Mouse (Mus musculus): ENCODE results near the gene Tac1. TPM values are rescaled to one million over a fixed set of nuclear protein-coding genes. Genes with fewer than 3 reads are reported as not detected.

Tac1 gene
- total and polyA plus RNA-seq, 3 experiments: not detected

- no peaks in the 10 kb centered on the region for H3K79me2 ChIP-seq (ENCODE audit: control insufficient read depth, insufficient read depth, low read length, poor library complexity)
- no peak overlapping the region for H3K4me3 ChIP-seq (ENCODE audit: control insufficient read depth in 1 of 2, insufficient read depth in 1 of 2, low read depth in 2 of 2, low read length in 2 of 2)
- no peaks in the 10 kb centered on the region for H3K4me1 ChIP-seq (ENCODE audit: control insufficient read depth in 1 of 2, insufficient read depth in 2 of 2, low read length in 2 of 2)
- TF ChIP-seq ZMIZ1 (IDR thresholded peaks at IDR 0.05; ENCODE audit: low read depth, low read length) (no peak), BHLHE40 (IDR thresholded peaks at IDR 0.05; ENCODE audit: borderline replicate concordance, low read depth, low read length) (no peak), CTCF (IDR thresholded peaks at IDR 0.05 in 2 of 3, conservative IDR thresholded peaks at IDR 0.05 in 1 of 3; ENCODE audit: control insufficient read depth in 1 of 3, insufficient read depth in 1 of 3, low read depth in 2 of 3, low read length in 3 of 3, poor library complexity in 1 of 3, severe bottlenecking in 1 of 3) (no peak), MEF2A (IDR thresholded peaks at IDR 0.05; ENCODE audit: extremely low read depth, insufficient replicate concordance, low read depth, low read length, poor library complexity, severe bottlenecking) (no peak), MAX (IDR thresholded peaks at IDR 0.05; ENCODE audit: low read length) (no peak), ZC3H11A (IDR thresholded peaks at IDR 0.05; ENCODE audit: low read depth, low read length) (no peak)
- no peak for DNase-seq (ENCODE audit: low read depth, low spot score)
- no peak overlapping the region for H3K9ac ChIP-seq (ENCODE audit: control insufficient read depth, low read depth, low read length, poor library complexity, severe bottlenecking)
- H3K9me3 ChIP-seq (replicated peaks; ENCODE audit: insufficient read depth, low read length): no peaks in the 10 kb centered on the region
- no peaks in the 10 kb centered on the region for H3K36me3 ChIP-seq (ENCODE audit: control insufficient read depth in 1 of 2, insufficient read depth in 2 of 2, low read length in 2 of 2)
- no peaks in the 10 kb centered on the region for H3K27me3 ChIP-seq (ENCODE audit: control insufficient read depth in 1 of 2, insufficient read depth in 2 of 2, low read length in 2 of 2)
- no peak overlapping the region for H3K27ac ChIP-seq (ENCODE audit: control insufficient read depth, low read depth, low read length)
Measured at GRCm38 (mm10) chr6:7562524-7562923, 7.8 kb downstream of the Tac1 start.

GRCm38 (mm10) chr6:7564537-7564936, 9.9 kb downstream of the Tac1 start:
- Histone ChIP-seq H3K27ac (ENCODE audit: control insufficient read depth, low read depth, low read length) (no peak overlapping the region), H3K9ac (ENCODE audit: control insufficient read depth, low read depth, low read length, poor library complexity, severe bottlenecking) (no peak overlapping the region), H3K4me1 (ENCODE audit: control insufficient read depth in 1 of 2, insufficient read depth in 2 of 2, low read length in 2 of 2) (no peaks in the 10 kb centered on the region), H3K27me3 (ENCODE audit: control insufficient read depth in 1 of 2, insufficient read depth in 2 of 2, low read length in 2 of 2) (no peaks in the 10 kb centered on the region), H3K4me3 (ENCODE audit: control insufficient read depth in 1 of 2, insufficient read depth in 1 of 2, low read depth in 2 of 2, low read length in 2 of 2) (no peak overlapping the region), H3K79me2 (ENCODE audit: control insufficient read depth, insufficient read depth, low read length, poor library complexity) (no peaks in the 10 kb centered on the region), H3K36me3 (ENCODE audit: control insufficient read depth in 1 of 2, insufficient read depth in 2 of 2, low read length in 2 of 2) (no peaks in the 10 kb centered on the region), H3K9me3 (replicated peaks; ENCODE audit: insufficient read depth, low read length) (no peaks in the 10 kb centered on the region)
- TF ChIP-seq SIN3A (IDR thresholded peaks at IDR 0.05; ENCODE audit: low read length) (no peak), MAZ (IDR thresholded peaks at IDR 0.05; ENCODE audit: low read depth, low read length) (no peak), HCFC1 (IDR thresholded peaks at IDR 0.05; ENCODE audit: low read depth, low read length) (no peak), ZNF384 (IDR thresholded peaks at IDR 0.05; ENCODE audit: low read depth, low read length) (no peak), KAT2A (conservative IDR thresholded peaks at IDR 0.05; ENCODE audit: low read depth, low read length) (no peak)
- DNase-seq (ENCODE audit: low read depth, low spot score): no peak

- H3K9ac ChIP-seq (ENCODE audit: control insufficient read depth, low read depth, low read length, poor library complexity, severe bottlenecking): no peak overlapping the region
- no peak for TF ChIP-seq POLR2AphosphoS2 (IDR thresholded peaks at IDR 0.05; ENCODE audit: low read length)
- no peak for TF ChIP-seq POLR2AphosphoS5 (IDR thresholded peaks at IDR 0.05; ENCODE audit: borderline replicate concordance, low read depth, low read length)
- TF ChIP-seq CHD2 (IDR thresholded peaks at IDR 0.05; ENCODE audit: low read length): no peak
- TF ChIP-seq POLR2A (IDR thresholded peaks at IDR 0.05; ENCODE audit: control insufficient read depth in 1 of 2, insufficient read depth in 1 of 2, low read depth in 1 of 2, low read length in 2 of 2, poor library complexity in 1 of 2): no peak
- TF ChIP-seq KAT2A (conservative IDR thresholded peaks at IDR 0.05; ENCODE audit: low read depth, low read length): no peak
- no peak for TF ChIP-seq ELF1 (IDR thresholded peaks at IDR 0.05; ENCODE audit: low read depth, low read length)
- TF ChIP-seq SIN3A (IDR thresholded peaks at IDR 0.05; ENCODE audit: low read length): no peak
- no peak for TF ChIP-seq JUND (IDR thresholded peaks at IDR 0.05; ENCODE audit: low read depth, low read length)
- no peak for TF ChIP-seq GABPA (IDR thresholded peaks at IDR 0.05; ENCODE audit: low read depth, low read length)
- TF ChIP-seq USF2 (IDR thresholded peaks at IDR 0.05; ENCODE audit: borderline replicate concordance in 1 of 2, insufficient read depth in 1 of 2, low read depth in 1 of 2, low read length in 2 of 2): no peak
- no peak for TF ChIP-seq ZKSCAN1 (IDR thresholded peaks at IDR 0.05; ENCODE audit: low read depth, low read length)
- TF ChIP-seq MAX (IDR thresholded peaks at IDR 0.05; ENCODE audit: low read length): no peak
- no peak for TF ChIP-seq E2F4 (IDR thresholded peaks at IDR 0.05; ENCODE audit: borderline replicate concordance, low read depth, low read length)
- no peak for TF ChIP-seq NRF1 (IDR thresholded peaks at IDR 0.05; ENCODE audit: insufficient read depth, low read depth, low read length, poor library complexity, severe bottlenecking)
- no peak for TF ChIP-seq MAFK (IDR thresholded peaks at IDR 0.05; ENCODE audit: borderline replicate concordance, low read depth, low read length)
- TF ChIP-seq CHD1 (IDR thresholded peaks at IDR 0.05; ENCODE audit: low read depth, low read length): no peak
- TF ChIP-seq ETS1 (IDR thresholded peaks at IDR 0.05; ENCODE audit: low read depth, low read length): no peak
- H3K79me2 ChIP-seq (ENCODE audit: control insufficient read depth, insufficient read depth, low read length, poor library complexity): no peaks in the 10 kb centered on the region
- H3K4me3 ChIP-seq (ENCODE audit: control insufficient read depth in 1 of 2, insufficient read depth in 1 of 2, low read depth in 2 of 2, low read length in 2 of 2): no peak overlapping the region
- no peaks in the 10 kb centered on the region for H3K4me1 ChIP-seq (ENCODE audit: control insufficient read depth in 1 of 2, insufficient read depth in 2 of 2, low read length in 2 of 2)
- H3K27ac ChIP-seq (ENCODE audit: control insufficient read depth, low read depth, low read length): no peak overlapping the region
- no peaks in the 10 kb centered on the region for H3K9me3 ChIP-seq (replicated peaks; ENCODE audit: insufficient read depth, low read length)
- H3K36me3 ChIP-seq (ENCODE audit: control insufficient read depth in 1 of 2, insufficient read depth in 2 of 2, low read length in 2 of 2): no peaks in the 10 kb centered on the region
- no peaks in the 10 kb centered on the region; a peak in 1 of 4 replicates for H3K27me3 ChIP-seq (ENCODE audit: control insufficient read depth in 1 of 2, insufficient read depth in 2 of 2, low read length in 2 of 2)
- DNase-seq (ENCODE audit: low read depth, low spot score): no peak
Measured at GRCm38 (mm10) chr6:7571144-7571543, 16.5 kb downstream of the Tac1 start.
